13 mouse cellular contexts compared by ENCODE assay signal in genomic region chr7:67044121-67044817, GRCm38 (mm10).
A peak's percentile ranks its signal among the peaks of the same experiment; 100 is the strongest.
DNase-seq lines count a peak whose midpoint lies in the region; ATAC-seq and TF ChIP-seq lines count a peak whose summit lies in the region.
"Had no signal": no experiment of that assay in that cellular context is flagged by ENCODE, and none has a peak within 500 bp of the region (broad histone marks: within the 10 kb centered on the region; RNA-seq: fewer than 3 reads in every experiment).

No protein-coding gene starts in this region.

- peak; percentile 39 for DNase-seq in layer of hippocampus, adult 11-12 months (ENCODE audit: low spot score)
- no peak for DNase-seq in layer of hippocampus, adult 9-10 months (ENCODE audit: low spot score)
- DNase-seq in brain, adult 2 months (ENCODE audit: low read depth, low spot score): peak; percentile 26
- DNase-seq in gastrocnemius, postnatal 10 days: peak; percentile 25
- peak; percentile 84 for DNase-seq in heart, postnatal 0 days (ENCODE audit: low spot score)
- DNase-seq in adrenal gland, postnatal 36 days: no peak
- DNase-seq in spleen, postnatal 14 days (ENCODE audit: low spot score in 2 of 2): no peak
- DNase-seq: adrenal gland, postnatal 25 days; cerebellum, adult 2 months; kidney, postnatal 25 days; thymus, adult 2 months had no signal

- TF ChIP-seq CTCF in heart, postnatal 0 days (IDR thresholded peaks at IDR 0.05; ENCODE audit: low read depth): no peak

- peak overlapping the region; percentile 75 for H3K9ac ChIP-seq in heart, postnatal 0 days (replicated peaks; ENCODE audit: low read depth, low read length)

- peak overlapping the region; percentile 56 for H3K4me3 ChIP-seq in heart, postnatal 0 days (ENCODE audit: low read depth, low read length)

- no peak for TF ChIP-seq EP300 in heart, postnatal 0 days (IDR thresholded peaks at IDR 0.05; ENCODE audit: low read depth)

- WGBS in heart, postnatal 0 days: 29% methylated on average over 15 of the region's 15 CpGs

- H3K36me3 ChIP-seq in heart, postnatal 0 days (replicated peaks; ENCODE audit: control insufficient read depth, insufficient read depth, low read length): no peaks in the 10 kb centered on the region

- H3K27me3 ChIP-seq in heart, postnatal 0 days (ENCODE audit: control insufficient read depth, insufficient read depth, low read length): no peaks in the 10 kb centered on the region

- H3K27ac ChIP-seq in heart, postnatal 0 days (ENCODE audit: low read depth): peak overlapping the region; percentile 98
- H3K27ac ChIP-seq: macrophage had no signal

- peaks cover 21% of the 10 kb centered on the region for H3K4me1 ChIP-seq in heart, postnatal 0 days (ENCODE audit: control insufficient read depth, insufficient read depth)

- H3K4me2 ChIP-seq in heart, postnatal 0 days (ENCODE audit: low read depth, low read length): peak overlapping the region; percentile 69

- no peaks in the 10 kb centered on the region for H3K9me3 ChIP-seq in heart, postnatal 0 days (replicated peaks; ENCODE audit: control insufficient read depth, low read length)

- peak; percentile 92 for ATAC-seq in heart, postnatal 0 days (ENCODE audit: insufficient read depth, low read depth)
- ATAC-seq: CD4-positive, CD25-positive, alpha-beta regulatory T cell, adult 4 months had no signal

Comparison
In these comparisons a context has a peak if more than half of its experiments do, and no peak if none do; other contexts are left out.
1. DNase-seq: peak in layer of hippocampus, adult 11-12 months (single experiment), brain, adult 2 months (single experiment), gastrocnemius, postnatal 10 days (single experiment) and heart, postnatal 0 days (single experiment); none in layer of hippocampus, adult 9-10 months (single experiment), adrenal gland, postnatal 36 days (0 of 2) and spleen, postnatal 14 days (0 of 2).